Mouse (Mus musculus): ENCODE data around the gene Naga. TPM values are rescaled to one million over a fixed set of nuclear protein-coding genes. Genes with fewer than 3 reads are reported as not detected.

Gene Naga
- 27.5 and 29.6 TPM in 2 replicates for polyA plus RNA-seq (2014; fragmentation: Nextera tagmentation; extraction: Ambion mirVana)

DNA sequence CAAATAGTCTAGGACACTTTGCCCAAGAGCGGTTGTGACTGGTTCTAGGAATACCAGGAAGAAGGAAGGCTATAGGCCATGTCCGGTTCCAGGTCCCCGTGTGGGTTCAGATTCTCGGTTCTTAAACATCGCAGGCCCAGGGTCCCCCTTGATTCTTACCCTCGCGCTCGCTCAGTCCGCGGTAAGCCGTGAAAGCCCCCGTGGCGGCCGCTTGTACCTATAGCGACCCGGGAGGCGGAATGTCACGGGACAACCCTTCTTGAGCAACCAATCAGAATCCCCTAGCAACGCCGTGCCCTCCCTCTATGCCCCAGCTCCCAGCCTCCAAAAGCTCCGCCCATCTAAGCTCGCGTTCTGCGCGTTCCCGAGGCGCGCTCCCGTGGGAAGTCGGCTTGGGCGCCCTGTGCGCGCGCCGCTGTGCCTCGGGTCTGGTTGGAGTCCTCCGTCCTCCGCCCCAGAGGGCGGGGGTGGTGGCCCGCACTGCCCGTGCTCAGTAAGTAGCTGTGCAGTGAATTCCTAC, at the start of gene Naga, which contains the start of the genes Pheta2 and Smdt1:
Gene Naga, minus strand, starts transcription at position 333 of the 520 bp plus-strand sequence.
Gene Pheta2, plus strand, starts transcription at position 350 of the 520 bp plus-strand sequence.
Gene Smdt1, plus strand, starts transcription at position 367 of the 520 bp plus-strand sequence.
- Histone ChIP-seq H3K36me3 (ENCODE audit: control insufficient read depth, insufficient read depth, low read length) (peaks cover 24% of the 10 kb centered on the region), H3K9me3 (replicated peaks; ENCODE audit: control insufficient read depth, low read length) (no peaks in the 10 kb centered on the region), H3K4me1 (ENCODE audit: control insufficient read depth, insufficient read depth, low read length) (peaks cover 9% of the 10 kb centered on the region; the same call in 1 of the 2 replicates), H3K9ac (ENCODE audit: low read length) (peak within 1 kb of the TSS; percentile 70), H3K27me3 (replicated peaks; ENCODE audit: control insufficient read depth, insufficient read depth, low read length) (peaks cover 17% of the 10 kb centered on the region), H3K27ac (ENCODE audit: low read depth, low read length) (0 out of 2 replicates have a peak within 1 kb of the TSS, but pooled peaks have one; percentile 2), H3K4me2 (ENCODE audit: low read length) (peak within 1 kb of the TSS; percentile 65), H3K4me3 (ENCODE audit: low read depth, low read length) (peak within 1 kb of the TSS; percentile 47)
- peak; percentile 93 for ATAC-seq
- peak; percentile 96 for DNase-seq (ENCODE audit: low spot score)
- WGBS, result under 1% methylated on average over 41 of the region's 41 CpGs

DNA sequence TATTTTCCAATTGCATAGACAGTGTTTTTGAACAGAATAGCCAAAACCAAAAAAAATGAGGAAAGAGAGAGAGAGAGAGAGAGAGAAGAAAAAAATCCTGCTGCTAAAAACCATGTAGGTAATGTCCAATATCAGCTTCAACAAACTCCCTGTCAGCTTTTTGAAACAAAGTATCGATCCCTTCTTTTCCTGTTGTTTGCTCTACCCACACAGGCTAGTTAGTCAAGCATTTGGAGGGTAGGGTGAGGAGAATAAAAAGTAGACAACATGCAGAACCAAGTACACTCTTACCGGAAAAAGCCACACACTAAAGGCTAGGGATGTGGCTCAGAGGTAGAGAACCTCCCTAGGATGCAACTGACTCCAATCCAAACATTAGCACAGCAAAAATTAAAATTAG, 47.0 kb upstream of the Naga start:
- Histone ChIP-seq H3K9ac (ENCODE audit: low read length) (no peak overlapping the region), H3K27ac (ENCODE audit: low read depth, low read length) (no peak overlapping the region), H3K4me2 (ENCODE audit: low read length) (no peak overlapping the region), H3K9me3 (replicated peaks; ENCODE audit: control insufficient read depth, low read length) (no peaks in the 10 kb centered on the region), H3K4me3 (ENCODE audit: low read depth, low read length) (no peak overlapping the region), H3K36me3 (ENCODE audit: control insufficient read depth, insufficient read depth, low read length) (no peaks in the 10 kb centered on the region), H3K27me3 (replicated peaks; ENCODE audit: control insufficient read depth, insufficient read depth, low read length) (no peaks in the 10 kb centered on the region), H3K4me1 (ENCODE audit: control insufficient read depth, insufficient read depth, low read length) (peaks cover 1% of the 10 kb centered on the region; the same call in 1 of the 2 replicates)
- DNase-seq (ENCODE audit: low spot score) (no peak), ATAC-seq (no peak)
- WGBS, result 89% methylated on average over 2 of the region's 2 CpGs

- H3K9me3 ChIP-seq (replicated peaks; ENCODE audit: control insufficient read depth, low read length), result no peaks in the 10 kb centered on the region
- H3K36me3 ChIP-seq (ENCODE audit: control insufficient read depth, insufficient read depth, low read length), result no peaks in the 10 kb centered on the region
- no peaks in the 10 kb centered on the region for H3K27me3 ChIP-seq (replicated peaks; ENCODE audit: control insufficient read depth, insufficient read depth, low read length)
- H3K4me2 ChIP-seq (ENCODE audit: low read length), result no peak overlapping the region
- 84% methylated on average over 2 of the region's 2 CpGs for WGBS
- H3K27ac ChIP-seq (ENCODE audit: low read depth, low read length), result no peak overlapping the region
- ATAC-seq (no peak), DNase-seq (ENCODE audit: low spot score) (no peak)
- H3K4me3 ChIP-seq (ENCODE audit: low read depth, low read length), result no peak overlapping the region
- H3K9ac ChIP-seq (ENCODE audit: low read length), result no peak overlapping the region
- H3K4me1 ChIP-seq (ENCODE audit: control insufficient read depth, insufficient read depth, low read length), result peaks cover 5% of the 10 kb centered on the region; the same call in 1 of the 2 replicates
These were observed 43.7 kb upstream of the Naga start for GRCm38 (mm10) chr15:82382441-82382840.

GRCm38 (mm10) chr15:82380714-82381062, 42.0 kb upstream of the Naga start:
- peak overlapping the region; percentile 31 for H3K4me3 ChIP-seq (ENCODE audit: low read depth, low read length)
- H3K9ac ChIP-seq (ENCODE audit: low read length), result peak overlapping the region; percentile 40; the same call in 1 of the 2 replicates
- WGBS, result 38% methylated on average over 7 of the region's 7 CpGs
- no peaks in the 10 kb centered on the region for H3K9me3 ChIP-seq (replicated peaks; ENCODE audit: control insufficient read depth, low read length)
- peaks cover 15% of the 10 kb centered on the region for H3K4me1 ChIP-seq (ENCODE audit: control insufficient read depth, insufficient read depth, low read length)
- no peaks in the 10 kb centered on the region for H3K36me3 ChIP-seq (ENCODE audit: control insufficient read depth, insufficient read depth, low read length)
- peak overlapping the region; percentile 55 for H3K4me2 ChIP-seq (ENCODE audit: low read length)
- no peak for ATAC-seq
- no peak for DNase-seq (ENCODE audit: low spot score)
- no peaks in the 10 kb centered on the region for H3K27me3 ChIP-seq (replicated peaks; ENCODE audit: control insufficient read depth, insufficient read depth, low read length)
- no peak overlapping the region for H3K27ac ChIP-seq (ENCODE audit: low read depth, low read length)

- peak within 1 kb of the TSS; percentile 55 for H3K9ac ChIP-seq (ENCODE audit: low read length)
- no peaks in the 10 kb centered on the region for H3K27me3 ChIP-seq (replicated peaks; ENCODE audit: control insufficient read depth, insufficient read depth, low read length)
- no peaks in the 10 kb centered on the region for H3K9me3 ChIP-seq (replicated peaks; ENCODE audit: control insufficient read depth, low read length)
- no peaks in the 10 kb centered on the region for H3K36me3 ChIP-seq (ENCODE audit: control insufficient read depth, insufficient read depth, low read length)
- WGBS, result 3% methylated on average over 18 of the region's 24 CpGs
- DNase-seq (ENCODE audit: low spot score), result peak; percentile 57
- peaks cover 15% of the 10 kb centered on the region for H3K4me1 ChIP-seq (ENCODE audit: control insufficient read depth, insufficient read depth, low read length)
- peak; percentile 77 for ATAC-seq
- peak within 1 kb of the TSS; percentile 55 for H3K4me2 ChIP-seq (ENCODE audit: low read length)
- H3K4me3 ChIP-seq (ENCODE audit: low read depth, low read length), result peak within 1 kb of the TSS; percentile 31
- no peak within 1 kb of the TSS for H3K27ac ChIP-seq (ENCODE audit: low read depth, low read length)
These were observed 41.4 kb upstream of the Naga start, which contains the start of gene Cyp2d22 for GRCm38 (mm10) chr15:82379871-82380713. TSS of gene Cyp2d22 (minus strand) at chr15:82380260.

- Histone ChIP-seq H3K4me2 (ENCODE audit: low read length) (peak overlapping the region; percentile 55), H3K27me3 (replicated peaks; ENCODE audit: control insufficient read depth, insufficient read depth, low read length) (no peaks in the 10 kb centered on the region), H3K4me3 (ENCODE audit: low read depth, low read length) (peak overlapping the region; percentile 31; the same call in 1 of the 2 replicates), H3K27ac (ENCODE audit: low read depth, low read length) (no peak overlapping the region), H3K9me3 (replicated peaks; ENCODE audit: control insufficient read depth, low read length) (no peaks in the 10 kb centered on the region), H3K36me3 (ENCODE audit: control insufficient read depth, insufficient read depth, low read length) (no peaks in the 10 kb centered on the region), H3K4me1 (ENCODE audit: control insufficient read depth, insufficient read depth, low read length) (peaks cover 15% of the 10 kb centered on the region), H3K9ac (ENCODE audit: low read length) (peak overlapping the region; percentile 55)
- DNase-seq (ENCODE audit: low spot score), result no peak
- 24% methylated on average over 7 of the region's 7 CpGs for WGBS
- ATAC-seq, result peak; percentile 37
These were observed 40.8 kb upstream of the Naga start for GRCm38 (mm10) chr15:82379511-82379870.

DNA sequence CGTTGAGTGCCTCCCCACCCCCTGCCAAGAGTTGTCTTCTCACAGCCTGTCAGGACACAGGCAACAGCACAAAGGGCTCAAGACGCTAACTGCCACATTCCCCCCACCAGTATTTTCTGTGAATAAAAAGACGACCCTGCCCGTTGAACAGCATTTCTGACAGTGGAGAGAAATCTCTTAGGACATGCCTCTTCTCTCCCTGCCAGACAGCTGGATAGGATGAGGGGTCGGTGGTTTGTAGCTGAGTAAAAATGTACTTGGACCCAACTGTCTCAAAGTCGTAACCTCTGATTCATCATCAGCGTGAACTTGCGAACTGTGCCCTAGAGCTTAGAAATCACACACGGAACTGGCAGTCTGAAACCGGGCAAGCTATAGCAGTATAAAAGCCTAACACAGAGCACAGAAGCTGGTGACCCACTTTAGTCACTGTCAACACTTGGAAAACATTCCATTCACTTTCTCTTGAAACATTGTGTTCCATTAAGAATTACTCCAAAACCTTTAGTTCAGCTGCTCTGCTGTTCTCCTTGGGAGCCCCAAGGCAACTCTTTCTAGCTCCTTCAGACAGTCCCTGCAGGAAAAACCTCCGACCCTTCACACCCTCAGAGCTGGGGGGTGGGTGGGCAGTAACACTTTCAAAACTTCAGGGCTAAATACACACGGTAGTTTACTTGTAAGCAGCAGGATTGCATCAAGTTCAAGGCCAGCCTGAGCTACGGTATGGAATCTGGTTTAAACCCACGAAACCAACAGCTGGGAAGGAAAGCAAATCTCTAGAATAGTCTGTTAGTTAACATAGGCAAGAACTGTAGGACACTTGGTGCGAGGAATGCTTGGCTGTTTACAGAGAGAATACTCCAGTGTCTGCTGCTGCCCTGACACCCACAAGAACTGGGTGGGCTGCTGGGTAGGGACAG, 39.8 kb upstream of the Naga start:
- Histone ChIP-seq H3K9me3 (replicated peaks; ENCODE audit: control insufficient read depth, low read length) (no peaks in the 10 kb centered on the region), H3K9ac (ENCODE audit: low read length) (no peak overlapping the region)

DNA sequence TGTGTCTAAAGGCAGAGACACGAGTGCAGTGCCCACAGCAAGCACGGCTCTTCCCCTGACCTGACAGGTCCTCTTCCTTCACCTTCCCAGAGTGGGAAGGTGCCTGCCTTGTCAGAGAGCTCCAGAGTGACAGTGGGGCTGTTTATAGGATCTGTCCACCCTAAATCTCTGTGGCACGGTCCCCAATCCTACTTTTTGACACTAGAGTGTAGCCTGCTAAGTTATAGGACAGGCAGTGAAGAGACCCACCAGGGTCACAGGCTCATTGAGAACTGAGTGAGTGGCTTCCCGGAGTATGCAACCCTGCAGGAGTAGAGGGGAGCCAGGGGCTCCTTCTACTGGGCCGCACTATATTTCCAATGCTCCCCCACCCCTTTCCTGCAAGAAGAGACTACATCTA, 39.0 kb upstream of the Naga start:
- WGBS, result 89% methylated on average over 5 of the region's 5 CpGs
- H3K9me3 ChIP-seq (replicated peaks; ENCODE audit: control insufficient read depth, low read length), result no peaks in the 10 kb centered on the region
- H3K9ac ChIP-seq (ENCODE audit: low read length), result no peak overlapping the region
- H3K27ac ChIP-seq (ENCODE audit: low read depth, low read length), result no peak overlapping the region
- ATAC-seq (no peak), DNase-seq (ENCODE audit: low spot score) (no peak)
- no peak overlapping the region for H3K4me2 ChIP-seq (ENCODE audit: low read length)
- H3K4me3 ChIP-seq (ENCODE audit: low read depth, low read length), result no peak overlapping the region
- H3K4me1 ChIP-seq (ENCODE audit: control insufficient read depth, insufficient read depth, low read length), result peaks cover 15% of the 10 kb centered on the region
- no peaks in the 10 kb centered on the region for H3K36me3 ChIP-seq (ENCODE audit: control insufficient read depth, insufficient read depth, low read length)
- no peaks in the 10 kb centered on the region for H3K27me3 ChIP-seq (replicated peaks; ENCODE audit: control insufficient read depth, insufficient read depth, low read length)

More for the DNA sequence above, 39.8 kb upstream of the Naga start:
- H3K27ac ChIP-seq (ENCODE audit: low read depth, low read length), result no peak overlapping the region
- no peak overlapping the region for H3K4me3 ChIP-seq (ENCODE audit: low read depth, low read length)
- H3K36me3 ChIP-seq (ENCODE audit: control insufficient read depth, insufficient read depth, low read length), result no peaks in the 10 kb centered on the region
- 61% methylated on average over 15 of the region's 15 CpGs for WGBS
- DNase-seq (ENCODE audit: low spot score) (no peak), ATAC-seq (no peak)
- H3K4me2 ChIP-seq (ENCODE audit: low read length), result no peak overlapping the region
- no peaks in the 10 kb centered on the region for H3K27me3 ChIP-seq (replicated peaks; ENCODE audit: control insufficient read depth, insufficient read depth, low read length)
- H3K4me1 ChIP-seq (ENCODE audit: control insufficient read depth, insufficient read depth, low read length), result peaks cover 15% of the 10 kb centered on the region

Measured in forebrain, embryonic 14.5 days (tissue).